Mouse (Mus musculus) forebrain, embryonic 15.5 days (tissue): ENCODE measurements at regions not wholly inside any gene's neighbourhood (a gene's known extent, or its start where the extent isn't known, plus 50 kb on each side); places are given as distances from the start of the nearest gene placed in this dataset.

Experiments used
- ATAC-seq: fragments of 200-750 bp; cut with Nextera tagmentation; replicated peaks from 2 replicates; pipeline ENCODE4 v1.8.0; 2017; ENCODE audit warnings: mild to moderate bottlenecking, moderate TSS enrichment, moderate library complexity
- H3K27ac ChIP-seq: fragments of 300-500 bp; sonication (generic); replicated peaks from 2 replicates; pipeline ENCODE4 v1.5.1; 2015; ENCODE audit warnings: mild to moderate bottlenecking, inconsistent platforms
- H3K27me3 ChIP-seq: fragments of 300-500 bp; sonication (generic); 2 replicates; pipeline ENCODE4 v1.6.1; 2015; ENCODE audit warnings: inconsistent platforms
- H3K36me3 ChIP-seq: fragments of 300-500 bp; sonication (generic); 2 replicates; pipeline ENCODE4 v1.6.1; 2015; ENCODE audit warnings: mild to moderate bottlenecking, inconsistent platforms
- H3K4me1 ChIP-seq: fragments of 300-500 bp; sonication (generic); 2 replicates; pipeline ENCODE4 v1.6.1; 2015; ENCODE audit warnings: inconsistent platforms
- H3K4me2 ChIP-seq: fragments of 300-500 bp; sonication (generic); replicated peaks from 2 replicates; pipeline ENCODE4 v1.6.1; 2015; ENCODE audit warnings: mild to moderate bottlenecking, inconsistent platforms
- H3K4me3 ChIP-seq: fragments of 300-500 bp; sonication (generic); 2 replicates; pipeline ENCODE4 v1.5.1; 2015; ENCODE audit warnings: mild to moderate bottlenecking, inconsistent platforms
- H3K9ac ChIP-seq: fragments of 300-500 bp; sonication (generic); replicated peaks from 2 replicates; pipeline ENCODE4 v1.6.1; 2015; ENCODE audit warnings: mild to moderate bottlenecking, inconsistent platforms
- H3K9me3 ChIP-seq: fragments of 300-500 bp; sonication (generic); 2 replicates; pipeline ENCODE4 v1.6.1; 2016; ENCODE audit warnings: inconsistent platforms
- WGBS: fragments of 180-500 bp; shearing (Covaris S2); methylation state at CpG from one replicate; pipeline ENCODE4 v1.1.7; 2015; ENCODE audit warnings: mixed read lengths; 5-methylcytosine and 5-hydroxymethylcytosine counted together

DNA sequence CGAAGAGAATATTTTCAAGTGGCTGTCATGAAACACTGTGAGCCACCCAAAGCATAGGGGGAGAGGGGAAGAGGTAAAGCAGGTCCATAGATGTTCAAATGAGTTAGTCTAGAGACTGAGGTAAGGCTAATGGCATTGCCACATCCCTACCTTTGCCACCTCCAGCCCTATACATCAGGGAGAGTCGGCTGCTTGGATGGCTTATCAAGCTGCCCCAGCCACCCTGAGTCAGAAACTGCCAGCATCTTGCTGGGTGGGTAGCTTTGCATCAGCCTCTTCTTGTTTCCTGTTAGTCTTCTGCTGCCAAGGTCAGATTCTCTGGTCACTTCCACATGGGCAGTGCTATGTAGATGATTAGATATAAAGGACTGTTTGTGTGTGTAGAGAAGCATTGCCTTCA is 215.6 kb downstream of the Pik3r1 start:
- WGBS: 93% methylated on average over 2 of the region's 2 CpGs
- Histone ChIP-seq H3K4me3 (no peak overlapping the region), H3K27ac (no peak overlapping the region), H3K36me3 (no peaks in the 10 kb centered on the region), H3K27me3 (no peaks in the 10 kb centered on the region), H3K4me2 (no peak overlapping the region), H3K9me3 (no peaks in the 10 kb centered on the region), H3K4me1 (0 out of 2 replicates have a peak, but pooled peaks cover 3% of the 10 kb centered on the region), H3K9ac (no peak overlapping the region)
- ATAC-seq: no peak

DNA sequence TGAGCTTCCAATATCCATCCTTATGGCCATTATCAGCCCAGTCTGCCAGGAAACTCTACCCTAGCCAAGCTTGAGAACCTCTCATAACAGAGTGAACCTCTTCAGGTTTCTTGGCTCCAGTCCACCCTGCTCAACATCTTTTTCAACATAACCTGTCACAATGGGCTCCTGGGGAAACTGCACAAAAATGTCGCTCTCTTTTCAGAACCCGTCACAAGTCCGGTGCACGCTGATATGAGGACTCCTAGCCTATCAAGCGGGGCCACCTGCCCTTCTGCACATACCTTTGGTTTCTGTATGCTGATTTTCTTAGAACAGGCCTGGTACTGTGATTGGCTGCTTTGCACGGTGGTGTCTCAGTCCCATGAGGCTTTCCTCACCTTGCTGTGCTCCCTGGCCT is 216.9 kb downstream of the Pik3r1 start:
- Histone ChIP-seq H3K9ac (no peak overlapping the region), H3K27me3 (no peaks in the 10 kb centered on the region), H3K9me3 (no peaks in the 10 kb centered on the region), H3K27ac (no peak overlapping the region), H3K4me1 (0 out of 2 replicates have a peak, but pooled peaks cover 3% of the 10 kb centered on the region), H3K4me2 (no peak overlapping the region), H3K36me3 (no peaks in the 10 kb centered on the region), H3K4me3 (no peak overlapping the region)
- no peak for ATAC-seq
- WGBS: 85% methylated on average over 6 of the region's 6 CpGs

DNA sequence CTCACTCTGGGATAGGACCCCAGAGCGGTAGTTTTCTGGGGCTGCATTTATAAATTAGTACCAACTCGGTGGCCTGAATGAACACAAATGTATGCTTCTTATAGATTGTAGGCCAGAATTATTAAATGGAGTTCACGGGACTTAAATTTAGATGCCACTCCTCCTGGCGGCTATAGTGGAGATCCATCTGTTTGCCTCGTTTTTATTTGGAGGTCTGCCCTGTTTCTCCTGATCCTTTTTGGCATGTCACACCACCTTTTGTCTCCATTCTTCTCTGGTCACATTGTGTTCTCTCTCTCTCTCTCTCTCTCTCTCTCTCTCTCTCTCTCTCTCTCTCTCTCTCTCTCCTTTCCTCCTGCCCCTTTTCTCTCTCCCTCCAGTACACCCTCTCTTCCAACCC is 217.5 kb downstream of the Pik3r1 start:
- Histone ChIP-seq H3K4me1 (peaks cover 3% of the 10 kb centered on the region; the same call in 1 of the 2 replicates), H3K27me3 (no peaks in the 10 kb centered on the region), H3K4me3 (no peak overlapping the region), H3K27ac (no peak overlapping the region), H3K9ac (no peak overlapping the region), H3K36me3 (no peaks in the 10 kb centered on the region), H3K4me2 (no peak overlapping the region), H3K9me3 (no peaks in the 10 kb centered on the region)
- 51% methylated on average over 5 of the region's 5 CpGs for WGBS
- ATAC-seq: no peak

DNA sequence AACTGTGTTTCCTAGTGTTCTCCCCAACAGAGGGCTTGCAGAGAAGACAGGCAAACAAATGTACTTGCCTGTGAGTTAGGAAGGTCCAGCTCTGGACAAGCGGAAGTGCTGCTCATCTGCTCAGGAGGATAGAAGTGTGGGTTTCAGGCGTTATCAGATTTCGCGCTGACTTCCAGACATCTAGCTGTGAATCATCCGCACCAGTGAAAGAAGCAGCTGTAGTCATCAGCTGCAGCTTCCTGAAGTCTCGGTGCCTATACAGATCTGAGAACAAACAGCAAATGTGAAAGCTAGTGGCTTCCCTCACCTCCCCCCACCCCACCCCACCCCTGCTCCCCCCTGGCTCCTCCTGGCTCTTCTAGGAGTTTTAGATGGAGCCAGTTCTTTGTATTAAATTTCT is 220.1 kb downstream of the Pik3r1 start:
- 73% methylated on average over 6 of the region's 6 CpGs for WGBS
- ATAC-seq: no peak

DNA sequence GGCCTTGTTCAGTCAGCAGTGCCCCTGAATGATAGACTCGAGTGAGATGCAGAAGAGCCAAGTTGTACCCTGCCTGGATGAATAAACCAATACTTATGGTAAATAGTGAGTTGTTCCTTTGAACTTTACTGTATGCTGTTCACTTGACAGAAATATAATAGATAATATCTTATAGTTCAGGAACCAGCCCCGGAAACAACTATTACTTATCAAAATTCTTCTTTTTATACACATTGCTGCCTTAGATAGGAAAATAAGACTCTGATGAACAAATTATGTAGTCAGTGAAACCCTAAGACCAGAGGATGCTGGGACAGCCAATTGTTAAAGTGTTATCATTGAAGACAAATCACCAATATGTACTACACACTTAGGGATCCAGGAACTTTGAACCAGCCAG is 220.7 kb downstream of the Pik3r1 start:
- ATAC-seq: no peak
- Histone ChIP-seq H3K36me3 (no peaks in the 10 kb centered on the region), H3K9ac (no peak overlapping the region), H3K4me3 (no peak overlapping the region), H3K27ac (no peak overlapping the region), H3K4me2 (no peak overlapping the region), H3K4me1 (peaks cover 3% of the 10 kb centered on the region; the same call in 1 of the 2 replicates), H3K9me3 (no peaks in the 10 kb centered on the region), H3K27me3 (no peaks in the 10 kb centered on the region)
- 91% methylated on average over 2 of the region's 2 CpGs for WGBS

More for the DNA sequence above, 220.1 kb downstream of the Pik3r1 start:
- H3K4me3 ChIP-seq: no peak overlapping the region
- H3K27me3 ChIP-seq: no peaks in the 10 kb centered on the region
- no peaks in the 10 kb centered on the region for H3K9me3 ChIP-seq
- H3K36me3 ChIP-seq: no peaks in the 10 kb centered on the region
- no peak overlapping the region for H3K4me2 ChIP-seq
- H3K9ac ChIP-seq: no peak overlapping the region
- no peak overlapping the region for H3K27ac ChIP-seq
- peaks cover 3% of the 10 kb centered on the region; the same call in 1 of the 2 replicates for H3K4me1 ChIP-seq

DNA sequence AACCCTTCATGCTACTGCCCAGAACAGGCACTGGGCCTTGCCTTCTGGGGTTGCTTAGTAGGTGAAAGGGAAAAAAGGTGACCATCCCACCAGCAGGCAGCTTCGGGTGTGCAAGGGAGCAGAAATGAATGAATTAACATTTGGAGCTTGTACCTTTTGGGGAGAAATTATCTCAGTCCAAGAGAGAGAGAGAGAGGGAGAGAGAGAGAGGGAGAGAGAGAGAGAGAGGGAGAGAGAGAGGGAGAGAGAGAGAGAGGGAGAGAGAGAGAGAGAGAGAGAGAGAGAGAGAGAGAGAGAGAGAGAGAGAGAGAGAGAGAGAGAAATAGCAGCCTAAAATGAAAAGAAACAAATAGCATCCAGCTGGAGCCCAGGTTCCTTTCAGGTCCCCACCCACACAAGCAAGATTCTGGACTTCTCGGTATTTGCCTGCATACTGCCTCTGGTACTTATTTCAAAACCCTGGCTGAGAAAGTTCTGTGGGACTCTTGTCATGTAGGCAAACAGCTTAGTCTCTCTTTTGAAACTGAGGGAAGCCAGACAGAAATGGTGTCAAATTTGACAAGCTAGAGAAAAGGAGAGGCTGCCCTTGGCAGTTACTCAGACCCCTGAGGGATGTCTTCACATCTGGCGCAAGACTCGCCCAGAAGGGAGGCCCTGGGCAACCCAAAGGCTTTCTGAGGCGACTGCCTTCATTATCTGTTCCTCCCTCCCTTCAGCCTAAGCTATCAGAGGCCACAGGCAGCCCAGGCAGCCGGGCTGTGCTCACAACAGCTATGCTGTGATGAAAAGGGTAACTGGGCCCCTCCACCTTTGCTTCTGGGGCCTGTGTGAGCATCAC is 222.5 kb downstream of the Pik3r1 start:
- no peak overlapping the region for H3K9ac ChIP-seq
- 23% methylated on average over 6 of the region's 6 CpGs for WGBS
- H3K36me3 ChIP-seq: no peaks in the 10 kb centered on the region
- H3K4me1 ChIP-seq: no peaks in the 10 kb centered on the region; the same call in 1 of the 2 replicates
- H3K9me3 ChIP-seq: no peaks in the 10 kb centered on the region
- no peak for ATAC-seq
- H3K4me2 ChIP-seq: no peak overlapping the region
- H3K4me3 ChIP-seq: no peak overlapping the region
- H3K27ac ChIP-seq: no peak overlapping the region
- H3K27me3 ChIP-seq: no peaks in the 10 kb centered on the region

DNA sequence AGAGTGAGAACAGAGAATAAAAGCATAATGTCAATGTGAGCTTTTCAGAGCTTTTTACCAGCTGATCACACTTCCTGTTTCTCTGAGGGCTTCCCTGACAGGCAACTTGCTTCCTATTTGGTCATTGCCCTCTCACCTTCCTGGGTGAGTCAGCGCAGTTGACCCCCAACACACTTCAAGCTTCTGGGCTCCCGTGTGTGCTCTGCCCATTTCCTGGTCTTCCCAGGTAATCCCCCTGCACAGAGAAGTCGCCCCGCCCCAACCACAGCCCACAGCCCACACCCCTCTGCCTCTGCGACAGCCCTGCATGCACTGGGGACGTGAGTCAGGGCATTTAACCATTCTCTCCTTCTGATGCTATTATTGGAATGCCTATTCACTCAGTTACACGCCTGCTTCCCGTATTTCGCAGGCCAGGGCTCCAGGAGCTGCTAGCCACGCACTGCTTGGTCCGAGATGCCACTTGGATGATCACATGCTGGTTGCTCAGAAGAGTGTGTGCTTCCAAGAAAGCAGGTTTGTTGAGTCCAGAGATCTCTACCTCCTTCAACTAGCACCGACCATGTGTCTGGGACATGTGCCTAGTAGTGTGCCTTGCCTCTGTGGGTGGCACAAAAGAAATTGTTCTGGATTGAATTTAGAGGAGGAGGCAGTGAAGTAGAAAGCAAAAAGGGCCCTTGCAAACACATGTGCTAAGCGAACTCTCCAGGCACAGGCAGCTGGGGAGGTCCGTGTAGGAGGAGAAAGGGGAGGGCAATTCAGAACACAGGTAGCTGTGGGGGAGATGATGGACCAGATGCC is 227.4 kb downstream of the Pik3r1 start:
- H3K36me3 ChIP-seq: no peaks in the 10 kb centered on the region
- no peaks in the 10 kb centered on the region for H3K4me1 ChIP-seq
- WGBS: 43% methylated on average over 14 of the region's 14 CpGs
- no peak for ATAC-seq
- H3K27ac ChIP-seq: no peak overlapping the region
- H3K4me2 ChIP-seq: no peak overlapping the region
- no peaks in the 10 kb centered on the region for H3K9me3 ChIP-seq
- no peaks in the 10 kb centered on the region for H3K27me3 ChIP-seq
- no peak overlapping the region for H3K4me3 ChIP-seq
- H3K9ac ChIP-seq: no peak overlapping the region

DNA sequence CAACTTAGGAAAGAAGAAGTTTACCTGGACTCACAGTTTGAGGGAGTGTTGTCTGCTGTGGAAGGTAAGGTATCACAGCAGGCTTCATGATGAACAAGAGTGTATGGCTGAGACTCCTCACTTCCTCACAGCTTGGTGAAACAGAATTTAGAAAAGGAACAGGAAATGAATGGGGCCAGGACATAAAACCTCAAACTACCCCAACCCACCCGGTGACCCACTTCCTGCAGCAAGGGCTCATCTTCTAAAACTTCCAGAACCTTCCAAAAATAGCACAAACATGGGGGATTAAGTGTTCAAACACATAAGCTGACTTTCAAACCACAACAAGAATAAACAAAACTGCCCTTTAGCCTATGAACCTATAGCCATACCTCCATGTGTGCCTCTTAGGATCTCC is 229.9 kb downstream of the Pik3r1 start:
- H3K27me3 ChIP-seq: no peaks in the 10 kb centered on the region

DNA sequence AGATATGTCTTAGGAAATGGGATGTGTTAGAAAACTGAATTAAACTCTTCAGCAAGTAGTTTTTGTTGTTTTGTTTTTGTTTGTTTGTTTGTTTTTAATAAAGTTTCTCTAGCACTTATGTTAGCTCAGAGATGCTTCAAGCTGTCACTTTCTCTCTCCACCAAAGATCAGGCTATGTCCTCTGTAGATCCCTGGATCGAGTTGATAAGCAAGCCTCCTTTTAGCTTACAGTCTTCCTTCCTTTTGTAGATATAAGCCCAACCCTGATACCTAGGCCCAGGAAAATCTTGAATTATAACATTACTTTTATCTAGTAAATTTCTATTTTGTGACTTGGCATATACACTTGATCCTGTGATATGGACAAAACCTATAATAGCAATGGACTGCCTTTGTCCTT is 232.0 kb downstream of the Pik3r1 start:
- no peak overlapping the region for H3K9ac ChIP-seq
- ATAC-seq: no peak

More for the DNA sequence above, 229.9 kb downstream of the Pik3r1 start:
- no peak for ATAC-seq
- Histone ChIP-seq H3K4me1 (no peaks in the 10 kb centered on the region), H3K27ac (no peak overlapping the region), H3K4me3 (no peak overlapping the region), H3K9ac (no peak overlapping the region), H3K4me2 (no peak overlapping the region), H3K9me3 (no peaks in the 10 kb centered on the region), H3K36me3 (no peaks in the 10 kb centered on the region)
- 96% methylated on average over 1 of the region's 1 CpGs for WGBS

DNA sequence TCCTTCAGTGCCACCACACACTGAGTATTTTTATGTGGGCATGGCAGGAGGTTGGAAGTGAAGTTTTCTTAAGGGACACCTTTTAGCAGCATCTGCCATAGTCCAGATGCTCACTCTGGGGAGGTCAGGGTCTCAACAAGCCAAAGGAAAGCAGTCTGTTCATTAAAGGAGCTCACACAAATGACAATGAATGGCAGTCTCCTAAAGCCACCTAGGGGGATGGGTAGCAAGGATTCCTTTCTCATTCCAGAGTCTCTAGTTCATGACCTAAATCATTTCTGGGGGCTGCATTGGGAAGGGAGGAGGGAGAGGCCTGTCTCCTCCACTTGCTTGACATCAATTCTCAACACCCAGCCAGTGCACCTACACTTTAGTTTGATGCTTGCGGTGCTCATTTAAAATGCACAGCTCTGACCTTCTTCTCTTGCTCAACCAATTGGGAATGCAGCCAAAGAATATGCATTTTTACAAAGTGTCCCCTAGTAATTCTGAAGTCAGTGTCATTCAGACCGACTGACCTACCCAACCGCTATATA is 232.6 kb downstream of the Pik3r1 start:
- Histone ChIP-seq H3K27ac (no peak overlapping the region), H3K36me3 (no peaks in the 10 kb centered on the region), H3K9ac (no peak overlapping the region), H3K4me1 (no peaks in the 10 kb centered on the region), H3K4me3 (no peak overlapping the region), H3K9me3 (no peaks in the 10 kb centered on the region), H3K4me2 (no peak overlapping the region), H3K27me3 (no peaks in the 10 kb centered on the region)
- 89% methylated on average over 3 of the region's 3 CpGs for WGBS
- no peak for ATAC-seq

More for the DNA sequence above, 232.0 kb downstream of the Pik3r1 start:
- WGBS: 95% methylated on average over 1 of the region's 1 CpGs
- H3K4me1 ChIP-seq: no peaks in the 10 kb centered on the region
- no peak overlapping the region for H3K4me2 ChIP-seq
- no peak overlapping the region for H3K4me3 ChIP-seq
- H3K9me3 ChIP-seq: no peaks in the 10 kb centered on the region
- H3K27me3 ChIP-seq: no peaks in the 10 kb centered on the region
- no peaks in the 10 kb centered on the region for H3K36me3 ChIP-seq
- H3K27ac ChIP-seq: no peak overlapping the region

DNA sequence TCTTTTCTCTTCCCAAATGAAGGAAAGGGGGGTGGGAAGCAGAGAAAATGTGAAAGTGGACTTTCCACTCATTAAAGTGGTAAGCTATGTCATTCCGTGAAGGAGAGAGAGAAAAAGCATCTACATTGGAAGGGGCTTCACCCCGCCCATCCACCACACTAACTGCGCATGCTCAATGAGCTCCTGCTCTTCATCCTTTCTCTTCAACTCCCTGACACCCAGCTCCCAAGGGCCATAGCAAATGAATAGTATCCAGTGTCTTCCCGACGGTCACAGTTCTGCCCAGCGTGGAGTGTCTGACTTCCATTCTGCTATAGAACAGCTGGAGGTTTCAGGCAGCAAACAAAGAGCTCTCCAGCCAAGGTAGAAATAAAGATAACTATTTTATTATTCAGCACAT is 233.5 kb downstream of the Pik3r1 start:
- H3K4me3 ChIP-seq: no peak overlapping the region
- 47% methylated on average over 6 of the region's 6 CpGs for WGBS
- no peaks in the 10 kb centered on the region for H3K27me3 ChIP-seq
- no peaks in the 10 kb centered on the region for H3K36me3 ChIP-seq
- H3K4me1 ChIP-seq: no peaks in the 10 kb centered on the region
- no peak overlapping the region for H3K4me2 ChIP-seq
- no peak overlapping the region for H3K9ac ChIP-seq
- no peak for ATAC-seq
- H3K9me3 ChIP-seq: no peaks in the 10 kb centered on the region
- no peak overlapping the region for H3K27ac ChIP-seq

DNA sequence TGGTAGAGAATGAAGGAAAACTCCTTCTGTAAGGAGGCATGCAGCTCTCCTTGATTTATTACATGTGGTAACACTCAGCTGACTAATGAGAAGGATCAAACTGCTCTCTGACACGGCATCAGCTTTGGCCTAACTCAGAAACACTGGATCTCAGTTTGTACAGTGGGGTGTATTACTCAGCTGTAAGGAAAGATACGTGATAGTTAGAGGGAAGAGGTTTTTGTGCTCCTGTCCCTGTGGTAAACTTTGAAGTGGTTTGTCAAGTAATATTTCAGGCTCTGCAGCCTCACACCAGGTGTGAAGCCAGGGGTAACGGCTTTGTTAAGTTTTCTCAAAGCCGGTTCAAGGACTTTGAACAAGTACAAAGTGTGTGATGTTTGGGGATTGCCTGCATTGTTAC is 235.1 kb downstream of the Pik3r1 start:
- Histone ChIP-seq H3K4me3 (no peak overlapping the region), H3K9me3 (no peaks in the 10 kb centered on the region), H3K36me3 (no peaks in the 10 kb centered on the region), H3K27me3 (no peaks in the 10 kb centered on the region), H3K9ac (no peak overlapping the region), H3K27ac (no peak overlapping the region), H3K4me1 (no peaks in the 10 kb centered on the region), H3K4me2 (no peak overlapping the region)
- WGBS: 78% methylated on average over 4 of the region's 4 CpGs
- ATAC-seq: no peak
